21 mouse cellular contexts compared by ENCODE assay signal in the genomic region with DNA sequence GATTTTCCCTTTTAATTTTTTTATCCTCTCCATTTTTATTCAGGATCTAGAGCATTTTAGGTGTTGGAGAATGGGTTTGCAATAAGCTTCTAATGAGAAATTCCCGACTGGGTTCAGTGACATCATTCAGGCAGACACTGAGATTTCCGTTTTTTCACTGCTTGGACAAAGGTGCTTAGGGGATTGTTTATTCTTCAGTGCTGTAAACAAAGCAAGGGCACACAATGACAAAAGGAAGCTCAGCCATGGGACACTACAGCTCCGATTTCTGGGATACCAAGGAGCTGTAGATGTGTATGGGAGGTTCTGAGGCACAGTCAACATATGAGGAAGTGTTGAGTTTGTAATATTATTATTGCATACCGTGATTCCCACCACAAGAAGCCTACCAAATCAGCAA.
"Had no signal": no experiment of that assay in that cellular context is flagged by ENCODE, and none has a peak within 500 bp of the region (broad histone marks: within the 10 kb centered on the region; RNA-seq: fewer than 3 reads in every experiment).

No protein-coding gene starts in this region.

- H3K4me1 ChIP-seq: heart, embryonic 13.5 days had no signal

- H3K27me3 ChIP-seq: heart, embryonic 13.5 days; heart, embryonic 15.5 days had no signal

- H3K9me3 ChIP-seq: heart, embryonic 13.5 days; heart, embryonic 15.5 days; hindbrain, embryonic 13.5 days; hindbrain, embryonic 15.5 days; limb, embryonic 10.5 days; limb, embryonic 12.5 days had no signal

- H3K9ac ChIP-seq: heart, embryonic 13.5 days; heart, embryonic 15.5 days; hindbrain, embryonic 13.5 days; hindbrain, embryonic 15.5 days; limb, embryonic 12.5 days had no signal

- H3K27ac ChIP-seq: heart, adult 2 months; heart, embryonic 13.5 days; heart, embryonic 15.5 days; hindbrain, embryonic 13.5 days; hindbrain, embryonic 15.5 days; hindbrain, postnatal 0 days; layer of hippocampus, adult 2 months; left cerebral cortex, adult 2 months; limb, embryonic 10.5 days; limb, embryonic 12.5 days had no signal

- ATAC-seq: hindbrain, postnatal 0 days; intestine, embryonic 16.5 days had no signal

- H3K36me3 ChIP-seq: heart, embryonic 13.5 days; heart, embryonic 15.5 days; hindbrain, embryonic 13.5 days; hindbrain, embryonic 15.5 days; limb, embryonic 10.5 days; limb, embryonic 12.5 days had no signal

- DNase-seq: gastrocnemius, postnatal 14 days; gastrocnemius, postnatal 36 days; heart, adult 2 months; heart, postnatal 14 days; heart, postnatal 36 days; kidney, adult 11 months; kidney, adult 8-10 months; kidney, postnatal 10 days; kidney, postnatal 25 days; kidney, postnatal 4 days had no signal

- H3K4me2 ChIP-seq: heart, embryonic 11.5 days; heart, embryonic 13.5 days; heart, embryonic 15.5 days; hindbrain, embryonic 13.5 days; hindbrain, embryonic 15.5 days; limb, embryonic 12.5 days had no signal

- H3K4me3 ChIP-seq: heart, adult 2 months; heart, embryonic 13.5 days; heart, embryonic 15.5 days; hindbrain, embryonic 13.5 days; hindbrain, embryonic 15.5 days; layer of hippocampus, adult 2 months; left cerebral cortex, adult 2 months; limb, embryonic 10.5 days; limb, embryonic 12.5 days had no signal
